Mouse (Mus musculus) WW6 (cell line): ENCODE measurements around the gene Dscaml1.
"Not testable (repeated sequence)": the region's sequence is repeated elsewhere in the genome, so short reads cannot be mapped to it uniquely, and the experiment has no call there.

Source experiments
- DNase-seq: peaks from one replicate; pipeline ENCODE4 v3.0.0-alpha.2; 2013; ENCODE audit warnings: low read depth, low spot score

Gene Dscaml1

GRCm38 (mm10) chr9:45768421-45768820, 342.0 kb downstream of the Dscaml1 start:
- DNase-seq: peak; percentile 40

DNA sequence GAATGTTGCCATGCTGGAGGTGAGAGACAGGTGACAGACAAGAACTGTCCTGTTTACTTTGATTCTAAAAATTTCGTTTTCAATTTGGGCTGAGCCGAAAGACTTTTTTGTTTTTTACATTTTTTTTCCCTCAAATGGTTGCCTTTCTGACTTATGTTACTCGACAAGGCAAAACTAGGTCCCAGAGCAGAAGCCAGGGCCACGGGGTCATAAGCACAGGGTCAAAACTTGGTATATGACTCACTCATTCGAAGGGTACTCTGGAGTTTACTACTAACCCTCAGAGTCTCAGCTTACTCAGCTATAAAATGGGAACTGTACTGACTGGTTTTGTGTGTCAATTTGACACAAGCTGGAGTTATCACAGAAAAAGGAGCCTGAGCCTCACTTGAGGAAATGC, 343.2 kb downstream of the Dscaml1 start:
- DNase-seq: no peak

- DNase-seq: no peak
These were observed 347.7 kb downstream of the Dscaml1 start for GRCm38 (mm10) chr9:45774088-45774487.

DNA sequence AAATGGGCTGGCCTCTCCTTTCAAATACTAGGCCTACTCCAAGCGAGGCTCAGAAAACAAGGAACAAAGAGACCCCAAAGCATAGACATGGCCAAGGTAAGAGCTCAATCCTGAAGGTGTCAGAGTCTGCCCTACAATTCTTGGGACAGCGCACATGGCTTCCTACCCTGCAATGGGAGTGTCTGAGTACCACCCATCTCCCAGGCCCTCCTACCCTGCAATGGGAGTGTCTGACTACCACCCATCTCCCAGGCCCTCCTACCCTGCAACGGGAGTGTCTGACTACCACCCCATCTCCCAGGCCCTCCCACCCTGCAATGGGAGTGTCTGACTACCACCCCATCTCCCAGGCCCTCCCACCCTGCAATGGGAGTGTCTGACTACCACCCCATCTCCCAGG, 349.7 kb downstream of the Dscaml1 start:
- not testable (repeated sequence) for DNase-seq

GRCm38 (mm10) chr9:45779201-45779600, 352.8 kb downstream of the Dscaml1 start:
- no peak for DNase-seq

- DNase-seq: no peak
These were observed 357.0 kb downstream of the Dscaml1 start for GRCm38 (mm10) chr9:45783249-45784069.

DNA sequence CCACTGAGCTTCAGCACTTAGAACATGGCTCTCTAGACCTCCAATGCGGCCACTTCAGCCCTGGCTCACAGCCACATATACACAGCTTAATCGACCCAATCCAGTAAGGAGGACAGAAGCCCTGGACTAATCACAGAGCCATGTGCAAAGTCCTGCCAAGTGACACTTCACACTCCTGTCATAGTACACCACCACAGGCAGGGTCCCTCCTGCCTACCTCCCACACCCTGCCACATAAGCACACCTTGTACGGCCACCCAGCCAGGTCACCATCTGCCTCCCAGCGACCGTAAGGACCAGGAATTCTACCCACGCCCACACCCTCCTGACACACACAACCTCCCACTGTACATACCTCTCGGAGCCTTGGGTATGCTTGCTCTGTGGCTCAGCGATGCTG, 360.6 kb downstream of the Dscaml1 start:
- DNase-seq: no peak

DNA sequence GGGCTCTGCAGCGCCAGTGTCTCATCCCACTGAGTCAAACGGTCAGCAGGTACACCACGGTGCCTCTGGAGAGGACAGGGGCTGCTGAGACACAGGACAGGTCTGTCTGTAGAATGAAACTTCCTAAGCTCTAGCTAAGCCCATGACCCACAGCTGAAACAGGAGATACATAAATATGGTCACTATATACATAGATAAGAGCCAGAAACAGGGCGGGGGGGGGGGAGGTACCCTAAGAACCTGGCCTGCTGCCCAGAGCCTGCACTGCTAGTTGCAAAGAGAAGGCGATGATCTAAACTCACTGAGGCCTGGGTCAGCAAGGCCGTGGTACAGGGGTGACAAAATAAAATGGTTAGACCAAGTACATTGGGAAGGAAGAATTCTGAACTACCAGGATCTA, 361.1 kb downstream of the Dscaml1 start:
- DNase-seq: no peak

- no peak for DNase-seq
These were observed 362.0 kb downstream of the Dscaml1 start for GRCm38 (mm10) chr9:45788405-45788804.

DNA sequence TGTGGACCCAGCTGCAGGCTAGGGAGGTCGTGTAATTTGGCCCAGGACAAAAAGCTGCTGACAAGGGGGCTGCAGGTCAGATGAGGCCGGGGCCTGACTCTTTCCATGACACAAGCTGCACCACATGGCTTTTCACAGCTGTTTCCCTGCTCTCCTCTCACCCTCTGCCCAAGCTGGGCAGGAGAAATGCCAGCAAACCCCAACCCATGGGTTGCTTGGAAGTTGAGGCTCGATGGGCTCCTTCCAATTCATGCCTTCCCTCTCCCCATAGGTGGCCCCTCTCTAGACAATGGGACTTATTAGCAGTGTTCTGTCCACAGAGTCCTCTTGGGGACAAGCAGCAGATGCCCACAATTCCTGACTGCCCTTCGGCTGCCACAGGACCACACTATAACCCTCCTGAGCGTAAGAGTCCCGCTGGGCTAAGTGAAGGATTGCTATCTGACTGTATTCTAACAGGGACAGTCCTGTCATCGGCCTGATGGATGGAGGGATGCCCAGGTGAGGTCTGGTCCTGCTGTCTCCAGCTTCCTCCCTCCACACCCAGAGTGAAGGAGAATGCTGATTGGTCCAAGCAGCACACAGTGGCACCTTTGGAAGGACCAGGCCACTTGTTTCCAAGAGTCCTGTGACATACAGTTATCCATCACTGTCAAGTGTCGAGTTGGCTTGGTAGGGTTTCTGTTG, 365.2 kb downstream of the Dscaml1 start:
- DNase-seq: no peak

DNA sequence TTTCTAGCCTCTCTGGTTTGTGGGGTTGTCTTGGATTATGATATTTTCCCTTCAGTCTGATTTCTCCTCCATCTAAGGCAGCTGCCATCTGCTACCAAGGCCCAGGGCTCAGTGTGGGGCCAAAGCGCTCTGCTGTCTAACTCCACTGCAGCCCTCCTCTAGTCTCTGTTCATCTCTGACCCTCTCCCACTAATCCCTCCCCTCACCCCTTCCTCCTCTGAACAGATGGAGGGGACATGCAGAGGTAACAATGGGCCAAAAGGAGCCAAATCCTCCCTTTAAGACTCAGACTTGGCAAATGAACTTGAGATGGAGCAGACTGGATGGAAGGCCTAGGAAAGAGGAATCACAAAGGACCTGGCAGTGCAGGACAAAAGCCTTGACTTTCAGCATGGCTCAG, 365.8 kb downstream of the Dscaml1 start:
- DNase-seq: no peak

DNA sequence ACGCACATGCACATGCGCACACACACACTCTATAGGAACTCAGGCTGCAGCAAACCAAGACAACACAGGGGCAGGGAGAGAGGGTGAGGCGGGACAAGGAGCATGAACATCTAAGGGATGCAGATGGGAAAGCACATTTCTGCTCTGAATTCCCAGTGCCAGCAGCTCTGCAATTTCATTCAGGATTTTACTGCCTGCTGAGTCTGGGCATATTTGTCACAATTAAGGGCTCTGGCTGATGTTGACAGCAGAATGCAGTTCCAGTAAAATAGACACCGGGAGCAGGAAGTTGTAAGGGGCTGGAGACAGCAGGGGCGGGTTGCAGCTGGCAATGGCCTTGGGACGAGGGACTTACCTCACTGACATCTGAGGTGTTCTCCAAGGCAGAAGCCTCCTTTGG, 367.3 kb downstream of the Dscaml1 start:
- no peak for DNase-seq

GRCm38 (mm10) chr9:45795722-45796121, 369.3 kb downstream of the Dscaml1 start:
- no peak for DNase-seq

GRCm38 (mm10) chr9:45797271-45797670, 370.8 kb downstream of the Dscaml1 start:
- DNase-seq: no peak

DNA sequence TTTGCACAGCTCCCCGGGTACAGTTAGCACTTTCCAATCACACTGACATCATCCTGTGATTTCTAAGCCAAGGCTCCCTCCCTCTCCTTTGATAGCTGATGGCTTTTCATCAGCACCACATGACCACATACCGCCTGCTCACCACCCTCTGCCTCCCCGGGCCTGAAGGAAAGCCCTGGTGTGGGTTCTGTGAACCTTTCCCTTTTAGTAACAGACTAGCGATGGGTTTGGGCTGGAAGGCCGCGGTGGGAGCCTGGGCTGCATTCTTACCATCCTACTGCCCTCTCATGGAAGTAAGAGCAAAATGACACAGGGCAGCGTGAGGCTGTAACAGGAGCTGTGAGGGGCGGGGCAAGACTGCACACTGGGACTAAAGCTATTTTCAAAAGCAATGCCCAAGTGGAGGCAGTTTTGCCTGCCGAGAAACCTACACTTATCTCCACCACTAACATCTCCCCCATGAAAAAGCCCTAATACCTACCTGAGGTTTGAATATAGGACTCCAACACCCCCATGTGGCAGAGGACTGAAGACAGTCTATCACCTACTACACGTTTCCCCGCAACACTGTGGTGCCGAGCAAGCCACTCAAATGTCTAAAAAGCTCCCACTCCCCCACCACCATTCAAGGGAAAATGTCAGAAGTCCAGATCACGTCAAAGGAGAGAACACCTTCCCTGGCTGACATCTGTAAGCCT, 372.2 kb downstream of the Dscaml1 start:
- DNase-seq: no peak

GRCm38 (mm10) chr9:45799402-45799801, 373.0 kb downstream of the Dscaml1 start:
- DNase-seq: no peak
